Mouse (Mus musculus) cerebellum, adult 2 months (tissue): Measurements from ENCODE around the gene AI837181.

Source experiments
- CTCF ChIP-seq: fragments of 200-500 bp; IDR thresholded peaks from 2 replicates; pipeline ENCODE4 v1.5.1; 2011; ENCODE audit warnings: low read depth, mild to moderate bottlenecking, control low read depth, low read length, moderate library complexity, borderline replicate concordance; ENCODE audit not compliant: insufficient read depth
- POLR2A ChIP-seq: fragments of 200-500 bp; IDR thresholded peaks from 2 replicates; pipeline ENCODE4 v1.6.1; 2011; ENCODE audit warnings: low read length, control low read depth, borderline replicate concordance; ENCODE audit not compliant: insufficient read depth

DNA sequence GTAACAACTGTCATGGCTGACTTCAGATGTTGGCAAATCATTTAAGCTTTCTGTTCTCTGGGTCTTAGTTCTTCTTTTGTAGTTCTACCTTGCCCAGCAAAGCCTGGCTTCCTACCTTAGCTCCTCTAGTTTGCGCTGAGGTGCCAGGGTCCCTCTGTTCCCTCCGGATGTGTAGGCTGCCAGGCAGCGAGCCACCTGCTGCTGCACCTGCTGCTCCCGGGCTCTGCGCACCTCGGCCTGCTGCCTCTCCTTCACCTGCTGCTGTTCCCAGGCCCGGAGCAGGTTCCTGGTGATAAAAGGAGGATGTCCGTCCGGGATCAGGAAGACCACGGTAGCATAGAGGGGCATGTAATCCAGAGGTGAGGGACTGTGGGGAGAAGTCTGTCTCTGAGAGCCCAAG, 30.8 kb upstream of the AI837181 start:
- TF ChIP-seq CTCF (no peak), POLR2A (no peak)
